Mouse (Mus musculus): ENCODE measurements around the gene Mbnl1. TPM values are rescaled to one million over a fixed set of nuclear protein-coding genes. Genes with fewer than 3 reads are reported as not detected.

Gene Mbnl1
- polyA plus RNA-seq, 1 experiment from 2014 or later: 76.3 TPM

- Histone ChIP-seq H3K4me1 (ENCODE audit: control insufficient read depth, insufficient read depth, low read length) (no peaks in the 10 kb centered on the region), H3K27ac (ENCODE audit: low read depth, low read length) (no peak overlapping the region), H3K27me3 (ENCODE audit: control insufficient read depth, insufficient read depth, low read length) (no peaks in the 10 kb centered on the region), H3K9me3 (ENCODE audit: control insufficient read depth, low read length) (no peaks in the 10 kb centered on the region), H3K36me3 (ENCODE audit: control insufficient read depth, insufficient read depth, low read length) (no peaks in the 10 kb centered on the region), H3K9ac (replicated peaks; ENCODE audit: low read depth, low read length) (no peak overlapping the region), H3K4me2 (ENCODE audit: low read depth, low read length) (no peak overlapping the region), H3K4me3 (ENCODE audit: low read depth, low read length) (no peak overlapping the region)
- WGBS: 71% methylated on average over 4 of the region's 4 CpGs
- no peak for ATAC-seq (ENCODE audit: low read depth)
These were observed 124.4 kb downstream of the Mbnl1 start for GRCm38 (mm10) chr3:60596985-60597384.

- WGBS: 21% methylated on average over 4 of the region's 4 CpGs
- no peak overlapping the region for H3K4me2 ChIP-seq (ENCODE audit: low read depth, low read length)
- peak; percentile 74 for ATAC-seq (ENCODE audit: low read depth)
- no peak overlapping the region for H3K27ac ChIP-seq (ENCODE audit: low read depth, low read length)
- H3K36me3 ChIP-seq (ENCODE audit: control insufficient read depth, insufficient read depth, low read length): no peaks in the 10 kb centered on the region; the same call in 1 of the 2 replicates
- no peak overlapping the region for H3K4me3 ChIP-seq (ENCODE audit: low read depth, low read length)
- no peaks in the 10 kb centered on the region for H3K9me3 ChIP-seq (ENCODE audit: control insufficient read depth, low read length)
- no peaks in the 10 kb centered on the region for H3K4me1 ChIP-seq (ENCODE audit: control insufficient read depth, insufficient read depth, low read length)
- no peak overlapping the region for H3K9ac ChIP-seq (replicated peaks; ENCODE audit: low read depth, low read length)
- H3K27me3 ChIP-seq (ENCODE audit: control insufficient read depth, insufficient read depth, low read length): no peaks in the 10 kb centered on the region
These were observed 129.1 kb downstream of the Mbnl1 start for GRCm38 (mm10) chr3:60601686-60602085.

- no peak overlapping the region for H3K4me3 ChIP-seq (ENCODE audit: low read depth, low read length)
- ATAC-seq (ENCODE audit: low read depth): no peak
- H3K9me3 ChIP-seq (ENCODE audit: control insufficient read depth, low read length): no peaks in the 10 kb centered on the region
- no peak overlapping the region for H3K9ac ChIP-seq (replicated peaks; ENCODE audit: low read depth, low read length)
- no peak overlapping the region for H3K4me2 ChIP-seq (ENCODE audit: low read depth, low read length)
- H3K27me3 ChIP-seq (ENCODE audit: control insufficient read depth, insufficient read depth, low read length): no peaks in the 10 kb centered on the region
- 93% methylated on average over 4 of the region's 4 CpGs for WGBS
- H3K36me3 ChIP-seq (ENCODE audit: control insufficient read depth, insufficient read depth, low read length): no peaks in the 10 kb centered on the region; the same call in 1 of the 2 replicates
- H3K4me1 ChIP-seq (ENCODE audit: control insufficient read depth, insufficient read depth, low read length): no peaks in the 10 kb centered on the region
- H3K27ac ChIP-seq (ENCODE audit: low read depth, low read length): no peak overlapping the region
These were observed 130.4 kb downstream of the Mbnl1 start for GRCm38 (mm10) chr3:60602923-60603549.

GRCm38 (mm10) chr3:60603637-60604036 is 131.0 kb downstream of the Mbnl1 start:
- 96% methylated on average over 4 of the region's 4 CpGs for WGBS
- no peaks in the 10 kb centered on the region for H3K9me3 ChIP-seq (ENCODE audit: control insufficient read depth, low read length)
- no peak for ATAC-seq (ENCODE audit: low read depth)
- no peaks in the 10 kb centered on the region for H3K4me1 ChIP-seq (ENCODE audit: control insufficient read depth, insufficient read depth, low read length)
- no peak overlapping the region for H3K9ac ChIP-seq (replicated peaks; ENCODE audit: low read depth, low read length)
- H3K27me3 ChIP-seq (ENCODE audit: control insufficient read depth, insufficient read depth, low read length): no peaks in the 10 kb centered on the region
- no peaks in the 10 kb centered on the region; the same call in 1 of the 2 replicates for H3K36me3 ChIP-seq (ENCODE audit: control insufficient read depth, insufficient read depth, low read length)
- H3K4me2 ChIP-seq (ENCODE audit: low read depth, low read length): no peak overlapping the region
- H3K4me3 ChIP-seq (ENCODE audit: low read depth, low read length): no peak overlapping the region
- H3K27ac ChIP-seq (ENCODE audit: low read depth, low read length): no peak overlapping the region

- Histone ChIP-seq H3K4me3 (ENCODE audit: low read depth, low read length) (no peak overlapping the region), H3K36me3 (ENCODE audit: control insufficient read depth, insufficient read depth, low read length) (no peaks in the 10 kb centered on the region; the same call in 1 of the 2 replicates), H3K4me1 (ENCODE audit: control insufficient read depth, insufficient read depth, low read length) (no peaks in the 10 kb centered on the region), H3K27me3 (ENCODE audit: control insufficient read depth, insufficient read depth, low read length) (no peaks in the 10 kb centered on the region), H3K9ac (replicated peaks; ENCODE audit: low read depth, low read length) (no peak overlapping the region), H3K4me2 (ENCODE audit: low read depth, low read length) (no peak overlapping the region), H3K27ac (ENCODE audit: low read depth, low read length) (no peak overlapping the region), H3K9me3 (ENCODE audit: control insufficient read depth, low read length) (no peaks in the 10 kb centered on the region)
- 93% methylated on average over 6 of the region's 6 CpGs for WGBS
- ATAC-seq (ENCODE audit: low read depth): no peak
These were observed 131.6 kb downstream of the Mbnl1 start for GRCm38 (mm10) chr3:60604205-60604604.

- no peak overlapping the region for H3K4me2 ChIP-seq (ENCODE audit: low read depth, low read length)
- ATAC-seq (ENCODE audit: low read depth): peak; percentile 57; the same call in 1 of the 2 replicates
- WGBS: 11% methylated on average over 2 of the region's 2 CpGs
These were observed 136.3 kb downstream of the Mbnl1 start for GRCm38 (mm10) chr3:60608952-60609403.

GRCm38 (mm10) chr3:60611839-60612238 is 139.2 kb downstream of the Mbnl1 start:
- no peak overlapping the region for H3K4me3 ChIP-seq (ENCODE audit: low read depth, low read length)
- no peak overlapping the region for H3K4me2 ChIP-seq (ENCODE audit: low read depth, low read length)
- no peak overlapping the region for H3K27ac ChIP-seq (ENCODE audit: low read depth, low read length)
- no peak for ATAC-seq (ENCODE audit: low read depth)
- H3K27me3 ChIP-seq (ENCODE audit: control insufficient read depth, insufficient read depth, low read length): no peaks in the 10 kb centered on the region
- WGBS: 14% methylated on average over 2 of the region's 2 CpGs
- H3K9ac ChIP-seq (replicated peaks; ENCODE audit: low read depth, low read length): no peak overlapping the region
- no peaks in the 10 kb centered on the region for H3K36me3 ChIP-seq (ENCODE audit: control insufficient read depth, insufficient read depth, low read length)
- H3K9me3 ChIP-seq (ENCODE audit: control insufficient read depth, low read length): no peaks in the 10 kb centered on the region
- 0 out of 2 replicates have a peak, but pooled peaks cover 4% of the 10 kb centered on the region for H3K4me1 ChIP-seq (ENCODE audit: control insufficient read depth, insufficient read depth, low read length)

More at GRCm38 (mm10) chr3:60608952-60609403, 136.3 kb downstream of the Mbnl1 start:
- H3K4me3 ChIP-seq (ENCODE audit: low read depth, low read length): no peak overlapping the region
- no peaks in the 10 kb centered on the region; the same call in 1 of the 2 replicates for H3K36me3 ChIP-seq (ENCODE audit: control insufficient read depth, insufficient read depth, low read length)
- no peak overlapping the region for H3K27ac ChIP-seq (ENCODE audit: low read depth, low read length)
- H3K4me1 ChIP-seq (ENCODE audit: control insufficient read depth, insufficient read depth, low read length): no peaks in the 10 kb centered on the region
- H3K9ac ChIP-seq (replicated peaks; ENCODE audit: low read depth, low read length): no peak overlapping the region
- H3K27me3 ChIP-seq (ENCODE audit: control insufficient read depth, insufficient read depth, low read length): no peaks in the 10 kb centered on the region
- H3K9me3 ChIP-seq (ENCODE audit: control insufficient read depth, low read length): no peaks in the 10 kb centered on the region

- Histone ChIP-seq H3K36me3 (ENCODE audit: control insufficient read depth, insufficient read depth, low read length) (no peaks in the 10 kb centered on the region), H3K4me1 (ENCODE audit: control insufficient read depth, insufficient read depth, low read length) (0 out of 2 replicates have a peak, but pooled peaks cover 4% of the 10 kb centered on the region), H3K27me3 (ENCODE audit: control insufficient read depth, insufficient read depth, low read length) (no peaks in the 10 kb centered on the region), H3K9me3 (ENCODE audit: control insufficient read depth, low read length) (no peaks in the 10 kb centered on the region), H3K27ac (ENCODE audit: low read depth, low read length) (no peak overlapping the region), H3K4me2 (ENCODE audit: low read depth, low read length) (no peak overlapping the region), H3K4me3 (ENCODE audit: low read depth, low read length) (no peak overlapping the region), H3K9ac (replicated peaks; ENCODE audit: low read depth, low read length) (no peak overlapping the region)
- ATAC-seq (ENCODE audit: low read depth): no peak
- 90% methylated on average over 7 of the region's 7 CpGs for WGBS
These were observed 140.5 kb downstream of the Mbnl1 start for GRCm38 (mm10) chr3:60613121-60613520.

- no peaks in the 10 kb centered on the region for H3K9me3 ChIP-seq (ENCODE audit: control insufficient read depth, low read length)
- no peak for ATAC-seq (ENCODE audit: low read depth)
- no peak overlapping the region for H3K4me3 ChIP-seq (ENCODE audit: low read depth, low read length)
- 89% methylated on average over 7 of the region's 7 CpGs for WGBS
- H3K27ac ChIP-seq (ENCODE audit: low read depth, low read length): no peak overlapping the region
- H3K4me2 ChIP-seq (ENCODE audit: low read depth, low read length): no peak overlapping the region
- H3K36me3 ChIP-seq (ENCODE audit: control insufficient read depth, insufficient read depth, low read length): no peaks in the 10 kb centered on the region
- no peaks in the 10 kb centered on the region for H3K27me3 ChIP-seq (ENCODE audit: control insufficient read depth, insufficient read depth, low read length)
- H3K4me1 ChIP-seq (ENCODE audit: control insufficient read depth, insufficient read depth, low read length): 0 out of 2 replicates have a peak, but pooled peaks cover 4% of the 10 kb centered on the region
- no peak overlapping the region for H3K9ac ChIP-seq (replicated peaks; ENCODE audit: low read depth, low read length)
These were observed 141.9 kb downstream of the Mbnl1 start for GRCm38 (mm10) chr3:60614516-60614915.
